Mouse (Mus musculus) lung, postnatal 10 days (tissue): ENCODE measurements around the gene Olfr944.

Source experiments
- DNase-seq: peaks from one replicate; pipeline ENCODE4 v3.0.0; 2021

The Olfr944 gene

GRCm38 (mm10) chr9:39201620-39202019, at the start of gene Olfr944:
Olfr944 (plus strand) TSS chr9:39201920.
- DNase-seq: no peak

- no peak for DNase-seq
These were observed 49.3 kb upstream of the Olfr944 start for GRCm38 (mm10) chr9:39152401-39152800.

GRCm38 (mm10) chr9:39166004-39166403, 35.7 kb upstream of the Olfr944 start, which contains the start of gene Olfr943:
Olfr943 (plus strand) TSS chr9:39166304.
- DNase-seq: no peak

GRCm38 (mm10) chr9:39249894-39250293, 48.2 kb downstream of the Olfr944 start, which contains the start of gene Olfr1537:
Olfr1537 (minus strand) TSS chr9:39249994.
- no peak for DNase-seq
